Mouse (Mus musculus) G1E (cell line): Measurements from ENCODE around the gene 1700001C02Rik.

Experiments
- CTCF ChIP-seq: IDR thresholded peaks from 2 replicates; pipeline ENCODE4 v1.5.1; 2012; ENCODE audit warnings: low read depth, low read length, inconsistent platforms, mixed read lengths
- GATA1 ChIP-seq: IDR thresholded peaks from 2 replicates; pipeline ENCODE4 v1.6.1; 2012; ENCODE audit warnings: borderline replicate concordance, low read length, inconsistent platforms, mixed read lengths
- POLR2AphosphoS5 ChIP-seq: IDR thresholded peaks from 2 replicates; pipeline ENCODE4 v1.6.1; 2012; ENCODE audit warnings: low read depth, low read length, inconsistent platforms; ENCODE audit not compliant: insufficient replicate concordance

GRCm38 (mm10) chr5:30416665-30417064, 49.2 kb upstream of the 1700001C02Rik start:
- no peak for TF ChIP-seq CTCF
- TF ChIP-seq POLR2AphosphoS5: no peak
- TF ChIP-seq GATA1: no peak
